In the genomic region with DNA sequence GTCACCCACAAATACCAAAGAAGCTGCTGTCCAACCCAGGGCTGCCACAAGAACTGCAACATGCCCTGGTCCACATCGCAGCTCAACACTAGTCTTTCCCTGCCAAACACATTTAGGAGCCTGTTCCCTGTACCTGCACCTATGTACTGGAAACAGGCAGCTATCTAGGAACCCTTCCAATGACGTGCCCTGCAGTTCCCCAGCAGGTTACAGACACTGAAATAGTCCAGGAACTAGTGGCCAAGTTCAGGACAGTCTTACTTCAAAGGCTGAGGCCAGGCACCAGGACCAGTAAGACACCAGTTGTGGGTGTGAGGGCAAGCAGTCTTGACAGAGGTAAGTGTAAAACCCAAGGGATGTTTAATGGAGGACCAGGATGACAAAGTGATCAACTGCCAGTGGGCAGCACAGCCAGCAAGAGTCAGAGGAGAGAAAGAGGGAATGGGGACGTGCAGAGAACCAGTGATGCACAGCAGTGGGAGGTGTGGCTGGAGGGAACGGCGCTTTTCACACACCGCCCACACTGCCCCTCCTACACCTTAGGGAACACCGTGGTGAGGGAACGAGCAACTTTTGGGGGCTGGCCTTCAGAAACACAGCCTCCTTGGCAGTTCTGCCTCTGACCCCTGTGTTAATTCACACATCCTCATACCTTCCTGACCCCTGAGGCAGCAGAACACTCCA, we compare ENCODE assay signal across 13 mouse cellular contexts. TPM values are rescaled to one million over a fixed set of nuclear protein-coding genes. Genes with fewer than 3 reads are reported as not detected.
DNase-seq lines count a peak whose midpoint lies in the region; TF ChIP-seq lines count a peak whose summit lies in the region.
"Had no signal": no experiment of that assay in that cellular context is flagged by ENCODE, and none has a peak within 500 bp of the region (broad histone marks: within the 10 kb centered on the region; RNA-seq: fewer than 3 reads in every experiment).

No protein-coding gene starts in this region.

- H3K4me3 ChIP-seq in heart, adult 2 months: no peak overlapping the region
- H3K4me3 ChIP-seq in brown adipose tissue, adult 24 weeks (ENCODE audit: insufficient read depth, low read depth, low read length): no peak overlapping the region
- H3K4me3 ChIP-seq: embryonic facial prominence, embryonic 15.5 days; intestine, embryonic 15.5 days; neural tube, embryonic 15.5 days had no signal

- no peaks in the 10 kb centered on the region for H3K27me3 ChIP-seq in heart, adult 2 months (ENCODE audit: control insufficient read depth, insufficient read depth, low read length)
- H3K27me3 ChIP-seq: embryonic facial prominence, embryonic 15.5 days; intestine, embryonic 15.5 days; neural tube, embryonic 15.5 days had no signal

- intact Hi-C loops in heart, adult 2 months (cut with DNase I): loop anchor here (2.0 kb wide), 1 partner anchor 31 kb away; the partner anchor contains the start of gene Pitpnm2
- intact Hi-C loops in left cerebral cortex, postnatal 36 days (cut with DNase I): no loop called here

- H3K79me2 ChIP-seq in heart, adult 2 months (replicated peaks; ENCODE audit: control insufficient read depth, insufficient read depth, low read length): no peaks in the 10 kb centered on the region

- H3K4me1 ChIP-seq in heart, adult 2 months (ENCODE audit: control insufficient read depth, insufficient read depth, low read length): peaks cover 62% of the 10 kb centered on the region
- peaks cover 79% of the 10 kb centered on the region for H3K4me1 ChIP-seq in brown adipose tissue, adult 24 weeks (ENCODE audit: control insufficient read depth, insufficient read depth, insufficient read length, low read length)

- peaks cover 12% of the 10 kb centered on the region for H3K36me3 ChIP-seq in heart, adult 2 months (ENCODE audit: control insufficient read depth, insufficient read depth, low read length)
- H3K36me3 ChIP-seq: embryonic facial prominence, embryonic 15.5 days; intestine, embryonic 15.5 days had no signal

- no peak for DNase-seq in heart, adult 2 months
- no peak for DNase-seq in heart, postnatal 4 days
- peak; percentile 65 for DNase-seq in layer of hippocampus, adult 11-12 months (ENCODE audit: low spot score)
- DNase-seq in layer of hippocampus, postnatal 14 days (ENCODE audit: low spot score in 2 of 2): no peak
- DNase-seq in left cerebral cortex, postnatal 36 days (ENCODE audit: low spot score in 2 of 2): peak; percentile 86 to 90
- no peak for DNase-seq in retina, postnatal 1 day
- DNase-seq in adrenal gland, adult 18-20 months (ENCODE audit: low spot score in 2 of 2): no peak
- DNase-seq: cerebellum, postnatal 10 days had no signal

- H3K9ac ChIP-seq in heart, adult 2 months (ENCODE audit: low read depth, low read length): peak overlapping the region; percentile 6; the same call in 1 of the 2 replicates
- H3K9ac ChIP-seq: embryonic facial prominence, embryonic 15.5 days; intestine, embryonic 15.5 days; liver, embryonic 14.5 days; neural tube, embryonic 15.5 days had no signal

- WGBS in heart, adult 2 months: 32% methylated on average over 8 of the region's 8 CpGs

- TF ChIP-seq CTCF in heart, adult 2 months (IDR thresholded peaks at IDR 0.05): no peak

- no peak for TF ChIP-seq EP300 in heart, adult 2 months (IDR thresholded peaks at IDR 0.05; ENCODE audit: insufficient read depth, low read depth, low read length)

- TF ChIP-seq POLR2A in heart, adult 2 months (IDR thresholded peaks at IDR 0.05; ENCODE audit: insufficient read depth, low read depth, low read length): no peak

- peak overlapping the region; percentile 68 for H3K27ac ChIP-seq in heart, adult 2 months
- peak overlapping the region; percentile 42 for H3K27ac ChIP-seq in brown adipose tissue, adult 24 weeks (replicated peaks; ENCODE audit: low read depth, low read length)
- H3K27ac ChIP-seq: embryonic facial prominence, embryonic 15.5 days; intestine, embryonic 15.5 days; liver, embryonic 14.5 days; neural tube, embryonic 15.5 days had no signal

RNA-seq across cellular contexts. Expression of gene Pitpnm2, which starts 31.9 kb away (rescaled TPM):
- total RNA-seq in heart, adult 2 months (2021): 10 to 100 TPM; 40.1 TPM
- polyA plus RNA-seq in heart, adult 2 months (2012; rRNA removed): 34.9 and 37.7 TPM in 2 replicates
- 10 to 100 TPM; 45.9 to 52.2 TPM for total RNA-seq in heart, postnatal 4 days (2021)
- total RNA-seq in layer of hippocampus, postnatal 14 days (2021): 100 to 1,000 TPM; 172 to 174 TPM
- 20.3 and 21.8 TPM in 2 replicates for polyA plus RNA-seq in brown adipose tissue, adult 24 weeks (2012; ENCODE audit: insufficient read depth, insufficient read length, missing spikeins)
- 100 to 1,000 TPM; 233 to 375 TPM for total RNA-seq in left cerebral cortex, postnatal 36 days (2021)
- 10 to 100 TPM; 36.4 to 61.1 TPM for total RNA-seq in adrenal gland, adult 18-20 months (2021)

Comparison
In these comparisons a context has a peak if more than half of its experiments do, and no peak if none do; other contexts are left out.
1. DNase-seq: peak in layer of hippocampus, adult 11-12 months (single experiment) and left cerebral cortex, postnatal 36 days (2 of 2); none in heart, adult 2 months (0 of 2), heart, postnatal 4 days (single experiment), layer of hippocampus, postnatal 14 days (0 of 2), retina, postnatal 1 day (single experiment) and adrenal gland, adult 18-20 months (0 of 2).